Mouse (Mus musculus): ENCODE data around the gene Gm20696. TPM values are rescaled to one million over a fixed set of nuclear protein-coding genes. Genes with fewer than 3 reads are reported as not detected.

Gm20696 gene
- polyA plus RNA-seq, 1 experiment = 0.24 TPM

- no peak for TF ChIP-seq CTCF (IDR thresholded peaks at IDR 0.05; ENCODE audit: low read depth, low read length)
- no peak for TF ChIP-seq EP300 (IDR thresholded peaks at IDR 0.05; ENCODE audit: insufficient read depth, low read depth, low read length)
- TF ChIP-seq POLR2A (IDR thresholded peaks at IDR 0.05; ENCODE audit: insufficient read depth, low read length) = no peak
- H3K4me3 ChIP-seq (ENCODE audit: low read depth, low read length) = no peak overlapping the region
- H3K4me1 ChIP-seq (ENCODE audit: control insufficient read depth, insufficient read depth, low read length) = no peaks in the 10 kb centered on the region
- no peak overlapping the region for H3K9ac ChIP-seq (ENCODE audit: low read depth, poor library complexity, severe bottlenecking)
- H3K9me3 ChIP-seq (replicated peaks; ENCODE audit: control insufficient read depth, insufficient read depth, low read length, poor library complexity, severe bottlenecking) = no peaks in the 10 kb centered on the region
- no peaks in the 10 kb centered on the region for H3K36me3 ChIP-seq (ENCODE audit: control insufficient read depth, insufficient read depth, low read length, poor library complexity, severe bottlenecking)
- H3K27ac ChIP-seq (ENCODE audit: insufficient read depth, low read length) = no peak overlapping the region
- no peaks in the 10 kb centered on the region for H3K27me3 ChIP-seq (ENCODE audit: control insufficient read depth, insufficient read depth, low read length, poor library complexity, severe bottlenecking)
These were observed 346.9 kb downstream of the Gm20696 start for GRCm38 (mm10) chr6:99319415-99320405.

- Histone ChIP-seq H3K36me3 (ENCODE audit: control insufficient read depth, insufficient read depth, low read length, poor library complexity, severe bottlenecking) (no peaks in the 10 kb centered on the region), H3K4me3 (ENCODE audit: low read depth, low read length) (no peak overlapping the region), H3K9me3 (replicated peaks; ENCODE audit: control insufficient read depth, insufficient read depth, low read length, poor library complexity, severe bottlenecking) (no peaks in the 10 kb centered on the region), H3K27ac (ENCODE audit: insufficient read depth, low read length) (no peak overlapping the region), H3K27me3 (ENCODE audit: control insufficient read depth, insufficient read depth, low read length, poor library complexity, severe bottlenecking) (no peaks in the 10 kb centered on the region), H3K4me1 (ENCODE audit: control insufficient read depth, insufficient read depth, low read length) (no peaks in the 10 kb centered on the region), H3K9ac (ENCODE audit: low read depth, poor library complexity, severe bottlenecking) (no peak overlapping the region)
- TF ChIP-seq POLR2A (IDR thresholded peaks at IDR 0.05; ENCODE audit: insufficient read depth, low read length) (no peak), CTCF (IDR thresholded peaks at IDR 0.05; ENCODE audit: low read depth, low read length) (no peak), EP300 (IDR thresholded peaks at IDR 0.05; ENCODE audit: insufficient read depth, low read depth, low read length) (no peak)
These were observed 351.9 kb downstream of the Gm20696 start for GRCm38 (mm10) chr6:99314746-99315145.

GRCm38 (mm10) chr6:99310529-99310928 is 356.1 kb downstream of the Gm20696 start:
- TF ChIP-seq POLR2A (IDR thresholded peaks at IDR 0.05; ENCODE audit: insufficient read depth, low read length) (no peak), CTCF (IDR thresholded peaks at IDR 0.05; ENCODE audit: low read depth, low read length) (no peak), EP300 (IDR thresholded peaks at IDR 0.05; ENCODE audit: insufficient read depth, low read depth, low read length) (no peak)
- H3K4me1 ChIP-seq (ENCODE audit: control insufficient read depth, insufficient read depth, low read length) = no peaks in the 10 kb centered on the region
- no peak overlapping the region for H3K27ac ChIP-seq (ENCODE audit: insufficient read depth, low read length)
- H3K9ac ChIP-seq (ENCODE audit: low read depth, poor library complexity, severe bottlenecking) = no peak overlapping the region
- no peak overlapping the region for H3K4me3 ChIP-seq (ENCODE audit: low read depth, low read length)
- no peaks in the 10 kb centered on the region for H3K9me3 ChIP-seq (replicated peaks; ENCODE audit: control insufficient read depth, insufficient read depth, low read length, poor library complexity, severe bottlenecking)
- no peaks in the 10 kb centered on the region for H3K27me3 ChIP-seq (ENCODE audit: control insufficient read depth, insufficient read depth, low read length, poor library complexity, severe bottlenecking)
- H3K36me3 ChIP-seq (ENCODE audit: control insufficient read depth, insufficient read depth, low read length, poor library complexity, severe bottlenecking) = no peaks in the 10 kb centered on the region

- Histone ChIP-seq H3K9ac (ENCODE audit: low read depth, poor library complexity, severe bottlenecking) (no peak overlapping the region), H3K9me3 (replicated peaks; ENCODE audit: control insufficient read depth, insufficient read depth, low read length, poor library complexity, severe bottlenecking) (no peaks in the 10 kb centered on the region), H3K4me3 (ENCODE audit: low read depth, low read length) (no peak overlapping the region), H3K36me3 (ENCODE audit: control insufficient read depth, insufficient read depth, low read length, poor library complexity, severe bottlenecking) (no peaks in the 10 kb centered on the region), H3K4me1 (ENCODE audit: control insufficient read depth, insufficient read depth, low read length) (no peaks in the 10 kb centered on the region), H3K27ac (ENCODE audit: insufficient read depth, low read length) (no peak overlapping the region), H3K27me3 (ENCODE audit: control insufficient read depth, insufficient read depth, low read length, poor library complexity, severe bottlenecking) (no peaks in the 10 kb centered on the region)
- no peak for TF ChIP-seq POLR2A (IDR thresholded peaks at IDR 0.05; ENCODE audit: insufficient read depth, low read length)
- TF ChIP-seq EP300 (IDR thresholded peaks at IDR 0.05; ENCODE audit: insufficient read depth, low read depth, low read length) = no peak
- no peak for TF ChIP-seq CTCF (IDR thresholded peaks at IDR 0.05; ENCODE audit: low read depth, low read length)
These were observed 356.5 kb downstream of the Gm20696 start for GRCm38 (mm10) chr6:99310171-99310500.

- no peak for TF ChIP-seq POLR2A (IDR thresholded peaks at IDR 0.05; ENCODE audit: insufficient read depth, low read length)
- no peak for TF ChIP-seq CTCF (IDR thresholded peaks at IDR 0.05; ENCODE audit: low read depth, low read length)
- TF ChIP-seq EP300 (IDR thresholded peaks at IDR 0.05; ENCODE audit: insufficient read depth, low read depth, low read length) = no peak
- no peaks in the 10 kb centered on the region for H3K4me1 ChIP-seq (ENCODE audit: control insufficient read depth, insufficient read depth, low read length)
- no peak overlapping the region for H3K4me3 ChIP-seq (ENCODE audit: low read depth, low read length)
- H3K9me3 ChIP-seq (replicated peaks; ENCODE audit: control insufficient read depth, insufficient read depth, low read length, poor library complexity, severe bottlenecking) = no peaks in the 10 kb centered on the region
- no peak overlapping the region for H3K27ac ChIP-seq (ENCODE audit: insufficient read depth, low read length)
- no peaks in the 10 kb centered on the region for H3K36me3 ChIP-seq (ENCODE audit: control insufficient read depth, insufficient read depth, low read length, poor library complexity, severe bottlenecking)
- H3K27me3 ChIP-seq (ENCODE audit: control insufficient read depth, insufficient read depth, low read length, poor library complexity, severe bottlenecking) = no peaks in the 10 kb centered on the region
- no peak overlapping the region for H3K9ac ChIP-seq (ENCODE audit: low read depth, poor library complexity, severe bottlenecking)
These were observed 357.0 kb downstream of the Gm20696 start for GRCm38 (mm10) chr6:99309466-99310170.

GRCm38 (mm10) chr6:99305751-99306150 is 360.8 kb downstream of the Gm20696 start:
- no peak overlapping the region for H3K9ac ChIP-seq (ENCODE audit: low read depth, poor library complexity, severe bottlenecking)
- no peaks in the 10 kb centered on the region for H3K36me3 ChIP-seq (ENCODE audit: control insufficient read depth, insufficient read depth, low read length, poor library complexity, severe bottlenecking)
- H3K4me3 ChIP-seq (ENCODE audit: low read depth, low read length) = no peak overlapping the region
- H3K9me3 ChIP-seq (replicated peaks; ENCODE audit: control insufficient read depth, insufficient read depth, low read length, poor library complexity, severe bottlenecking) = no peaks in the 10 kb centered on the region
- no peak for TF ChIP-seq POLR2A (IDR thresholded peaks at IDR 0.05; ENCODE audit: insufficient read depth, low read length)
- TF ChIP-seq CTCF (IDR thresholded peaks at IDR 0.05; ENCODE audit: low read depth, low read length) = no peak
- no peak for TF ChIP-seq EP300 (IDR thresholded peaks at IDR 0.05; ENCODE audit: insufficient read depth, low read depth, low read length)
- no peaks in the 10 kb centered on the region for H3K27me3 ChIP-seq (ENCODE audit: control insufficient read depth, insufficient read depth, low read length, poor library complexity, severe bottlenecking)
- no peaks in the 10 kb centered on the region for H3K4me1 ChIP-seq (ENCODE audit: control insufficient read depth, insufficient read depth, low read length)
- no peak overlapping the region for H3K27ac ChIP-seq (ENCODE audit: insufficient read depth, low read length)

Data from ES-Bruce4 (cell line).